Mouse (Mus musculus) lung, embryonic 16.5 days (tissue): ENCODE measurements around the gene Cib1. TPM values are rescaled to one million over a fixed set of nuclear protein-coding genes. Genes with fewer than 3 reads are reported as not detected.

Experiments
- polyA plus RNA-seq: library from polyadenylated mRNA; unstranded; fragments of >200 nt; fragmentation: Nextera tagmentation; extraction: Ambion mirVana; gene quantifications from 2 replicates; pipeline ENCODE4 v1.2.1, GENCODE M21; 2015

Cib1 gene
- polyA plus RNA-seq, 1 experiment from 2014 or later, result 88.4 TPM

Other genes starting within 250 kb of the Cib1 start
- gene Zfp710, start 208.0 kb downstream of the Cib1 start, polyA plus RNA-seq, result 17.7 and 18.6 TPM in 2 replicates
- gene Idh2, start 117.4 kb downstream of the Cib1 start, polyA plus RNA-seq, result 671 and 680 TPM in 2 replicates
- gene Sema4b, start 46.0 kb downstream of the Cib1 start, polyA plus RNA-seq, result 15.8 and 16.3 TPM in 2 replicates
- 3.5 and 3.9 TPM in 2 replicates for gene Gdpgp1, start 52 bp upstream of the Cib1 start, polyA plus RNA-seq
- gene Ttll13, start 13.6 kb upstream of the Cib1 start, polyA plus RNA-seq, result 1.1 and 2.2 TPM in 2 replicates
- 46.2 and 47.4 TPM in 2 replicates for gene Ngrn, start 28.4 kb upstream of the Cib1 start, polyA plus RNA-seq
- 9.7 and 10.7 TPM in 2 replicates for gene Vps33b, start 36.8 kb upstream of the Cib1 start, polyA plus RNA-seq
- 166 and 182 TPM in 2 replicates for gene Prc1, start 61.6 kb upstream of the Cib1 start, polyA plus RNA-seq
- gene Rccd1, start 91.6 kb upstream of the Cib1 start, polyA plus RNA-seq, result 7.2 and 8.9 TPM in 2 replicates
- 40.8 and 42.3 TPM in 2 replicates for gene Unc45a, start 108.2 kb upstream of the Cib1 start, polyA plus RNA-seq
- 20.9 and 21.9 TPM in 2 replicates for gene Hddc3, start 110.3 kb upstream of the Cib1 start, polyA plus RNA-seq
- gene Man2a2, start 138.6 kb upstream of the Cib1 start, polyA plus RNA-seq, result 20.4 and 21.1 TPM in 2 replicates
- gene Fes, start 155.1 kb upstream of the Cib1 start, polyA plus RNA-seq, result 18.5 and 19.3 TPM in 2 replicates
- gene Furin, start 172.6 kb upstream of the Cib1 start, polyA plus RNA-seq, result 12.6 and 12.7 TPM in 2 replicates